Mouse (Mus musculus): ENCODE results near the gene Ttc30a1.

- TF ChIP-seq CTCF (IDR thresholded peaks at IDR 0.05; ENCODE audit: low read depth) (peak; percentile 77), EP300 (IDR thresholded peaks at IDR 0.05; ENCODE audit: low read depth) (no peak)
Measured at GRCm38 (mm10) chr2:75964972-75965371, 16.8 kb downstream of the Ttc30a1 start.

Measured in liver, postnatal 0 days (tissue).